Mouse (Mus musculus) heart, embryonic 16.5 days (tissue): ENCODE results near the gene Serpine2. TPM values are rescaled to one million over a fixed set of nuclear protein-coding genes. Genes with fewer than 3 reads are reported as not detected.

ENCODE experiments used
- polyA plus RNA-seq: library from polyadenylated mRNA; unstranded; fragments of >200 nt; fragmentation: Nextera tagmentation; extraction: Ambion mirVana; gene quantifications from 2 replicates; pipeline ENCODE4 v1.2.1, GENCODE M21; 2015

Serpine2 gene
- polyA plus RNA-seq, 1 experiment from 2014 or later, result 91.0 TPM

Other genes with a start within 250 kb of the Serpine2 start
- 0.11 and 0.27 TPM in 2 replicates for gene Ap1s3, start 189.2 kb downstream of the Serpine2 start, polyA plus RNA-seq
- 52.8 and 57.5 TPM in 2 replicates for gene Mrpl44, start 85.2 kb downstream of the Serpine2 start, polyA plus RNA-seq
- gene Wdfy1, start 85.0 kb downstream of the Serpine2 start, polyA plus RNA-seq, result 30.0 and 38.5 TPM in 2 replicates